Mouse (Mus musculus): ENCODE measurements around the gene Rln1.

Rln1 gene

GRCm38 (mm10) chr19:29334068-29334745 lies at the start of gene Rln1:
Gene Rln1, minus strand, starts transcription at chr19:29334670.
- no peak for DNase-seq (ENCODE audit: low read depth)

DNA sequence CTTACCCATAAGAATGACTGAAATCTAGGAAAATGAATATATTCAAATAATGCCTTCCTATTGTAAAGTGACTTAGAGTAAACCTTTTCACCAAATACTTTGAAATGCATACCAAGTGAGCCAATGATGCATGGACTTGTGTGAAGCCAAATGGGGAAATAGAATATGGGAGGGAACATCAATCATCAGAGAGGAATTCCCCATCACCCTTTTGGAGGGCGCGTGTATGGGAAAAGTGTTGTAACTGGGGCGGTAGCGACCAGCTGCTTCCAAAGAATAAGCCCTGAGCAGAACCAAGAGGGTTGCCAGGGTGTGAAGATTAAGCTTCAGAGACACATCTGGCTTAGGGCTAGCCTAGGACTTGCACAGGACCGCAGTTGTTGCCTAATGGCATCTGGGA lies 48.9 kb upstream of the Rln1 start:
- no peak for DNase-seq (ENCODE audit: low read depth)

GRCm38 (mm10) chr19:29379839-29380603 lies 45.6 kb upstream of the Rln1 start:
- no peak for DNase-seq (ENCODE audit: low read depth)

DNA sequence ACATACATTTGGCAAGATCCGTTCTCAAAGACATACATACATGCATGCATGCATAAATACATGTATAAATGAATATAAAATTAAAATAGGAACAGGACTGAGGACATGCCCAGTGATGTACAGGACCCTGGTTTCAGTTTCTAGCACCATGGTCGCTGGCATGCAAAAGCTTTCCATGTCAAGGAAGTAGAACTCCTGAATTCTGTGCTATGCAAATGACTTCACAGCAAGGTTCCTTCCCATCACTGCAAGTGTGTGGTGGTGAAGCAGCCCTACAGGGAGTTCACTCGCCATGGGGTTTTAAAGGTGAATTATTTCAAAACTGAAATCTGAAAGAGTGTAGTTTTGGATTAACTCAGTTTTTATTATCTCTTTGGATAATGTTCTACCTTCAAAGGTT lies 41.9 kb upstream of the Rln1 start:
- no peak for DNase-seq (ENCODE audit: low read depth)

DNA sequence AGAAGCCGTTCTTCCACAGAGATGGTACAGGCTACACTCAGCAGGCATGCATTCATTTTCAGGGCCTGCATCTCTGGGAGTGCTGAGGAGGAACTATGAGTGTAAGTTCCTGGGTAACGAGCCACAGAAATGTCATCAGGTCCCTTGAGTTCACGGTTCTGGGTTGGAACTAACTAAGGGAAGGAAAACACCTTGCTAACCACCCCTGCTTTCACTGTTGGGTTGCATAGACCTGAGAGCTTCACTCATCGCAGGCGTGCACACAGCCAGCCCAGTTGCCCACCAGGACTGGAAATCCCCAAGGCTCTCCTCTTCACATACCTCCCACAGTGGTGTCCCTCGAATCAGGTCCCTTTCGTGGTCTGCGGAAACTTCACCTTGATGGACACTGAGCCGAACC lies 40.5 kb upstream of the Rln1 start:
- peak; percentile 48 for DNase-seq (ENCODE audit: low read depth)

DNA sequence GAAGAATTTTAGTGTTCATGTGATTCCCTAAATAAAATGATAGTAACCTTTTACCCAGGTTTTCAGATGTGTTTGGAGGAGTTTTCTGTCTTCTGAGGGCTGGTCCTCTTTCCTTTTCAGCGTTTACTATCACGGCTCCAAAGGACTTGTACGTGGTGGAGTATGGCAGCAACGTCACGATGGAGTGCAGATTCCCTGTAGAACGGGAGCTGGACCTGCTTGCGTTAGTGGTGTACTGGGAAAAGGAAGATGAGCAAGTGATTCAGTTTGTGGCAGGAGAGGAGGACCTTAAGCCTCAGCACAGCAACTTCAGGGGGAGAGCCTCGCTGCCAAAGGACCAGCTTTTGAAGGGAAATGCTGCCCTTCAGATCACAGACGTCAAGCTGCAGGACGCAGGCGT lies 39.0 kb upstream of the Rln1 start:
- no peak for DNase-seq (ENCODE audit: low read depth)

- peak; percentile 42 for DNase-seq (ENCODE audit: low read depth)
Measured at GRCm38 (mm10) chr19:29372621-29373020, 38.2 kb upstream of the Rln1 start.

DNA sequence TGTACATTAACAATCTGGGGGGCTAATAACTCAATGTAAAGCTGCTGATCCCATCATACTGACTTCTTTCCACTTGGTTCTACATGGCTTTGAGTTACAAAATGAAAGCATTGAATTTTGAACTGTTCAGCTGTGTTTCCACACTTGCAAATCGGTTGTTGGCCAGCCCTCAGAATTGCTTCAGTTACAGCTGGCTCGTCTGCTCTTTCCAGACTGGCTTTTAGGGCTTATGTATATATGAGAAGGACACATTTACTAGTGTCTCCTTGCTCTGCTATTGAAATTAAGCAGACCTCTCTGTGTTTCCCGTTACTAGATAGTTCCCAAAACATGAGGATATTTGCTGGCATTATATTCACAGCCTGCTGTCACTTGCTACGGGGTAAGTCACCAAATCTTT lies 37.7 kb upstream of the Rln1 start:
- no peak for DNase-seq (ENCODE audit: low read depth)

GRCm38 (mm10) chr19:29371284-29372081 lies 37.0 kb upstream of the Rln1 start:
- DNase-seq (ENCODE audit: low read depth) = peak; percentile 81

DNA sequence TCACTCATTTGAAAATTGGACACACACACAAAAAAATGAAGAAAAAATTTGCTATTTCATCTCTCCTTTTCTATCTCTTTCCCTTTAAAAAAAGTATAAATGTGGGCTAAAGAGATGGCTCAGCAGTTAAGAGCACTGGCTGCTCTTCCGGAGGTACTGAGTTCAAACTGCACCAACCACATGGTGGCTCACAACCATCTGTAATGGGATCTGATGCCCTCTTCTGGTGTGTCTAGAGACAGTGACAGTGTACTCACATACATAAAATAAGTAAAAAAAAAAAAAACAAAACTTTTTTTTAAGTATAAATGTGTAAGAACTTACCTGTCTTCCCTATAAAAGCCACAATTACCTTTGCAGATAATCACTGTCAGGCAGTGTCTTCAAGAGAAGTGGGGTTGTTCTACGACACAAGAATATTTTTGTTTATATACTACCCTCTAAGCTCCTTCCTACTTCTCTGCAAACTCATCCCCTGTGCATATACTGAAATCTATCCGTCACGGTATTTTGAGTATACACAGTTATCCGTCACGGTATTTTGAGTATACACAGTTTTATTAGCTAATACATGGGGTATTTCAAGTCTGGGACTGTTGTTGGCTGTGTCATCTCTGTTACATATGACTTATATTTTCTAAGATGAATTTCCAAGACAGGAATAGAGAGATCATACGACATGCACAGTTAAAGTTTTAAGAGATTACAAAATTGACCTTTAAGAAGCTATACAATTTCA lies 36.2 kb upstream of the Rln1 start:
- peak; percentile 47 for DNase-seq (ENCODE audit: low read depth)

DNA sequence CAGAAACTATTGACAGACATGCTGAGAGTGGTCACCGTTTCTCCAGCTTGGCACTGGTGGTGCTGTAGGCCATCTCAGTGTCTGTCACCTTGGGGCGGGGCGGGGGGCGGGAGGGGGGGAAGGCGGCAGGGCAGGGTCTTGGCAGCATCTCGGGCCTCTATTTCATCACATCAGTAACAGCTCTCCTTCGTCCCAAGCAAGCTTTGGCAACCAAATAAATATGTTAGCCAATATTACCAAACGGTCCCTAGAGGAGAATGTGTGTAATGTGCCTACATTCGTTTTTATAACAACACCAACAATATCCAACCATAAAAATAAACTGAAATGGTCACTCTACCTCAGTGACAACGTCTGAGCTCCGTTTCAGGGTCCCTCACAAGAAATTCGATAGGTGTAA lies 35.6 kb upstream of the Rln1 start:
- peak; percentile 56 for DNase-seq (ENCODE audit: low read depth)

- DNase-seq (ENCODE audit: low read depth) = peak; percentile 71
Measured at GRCm38 (mm10) chr19:29368671-29369309, 34.3 kb upstream of the Rln1 start.

DNA sequence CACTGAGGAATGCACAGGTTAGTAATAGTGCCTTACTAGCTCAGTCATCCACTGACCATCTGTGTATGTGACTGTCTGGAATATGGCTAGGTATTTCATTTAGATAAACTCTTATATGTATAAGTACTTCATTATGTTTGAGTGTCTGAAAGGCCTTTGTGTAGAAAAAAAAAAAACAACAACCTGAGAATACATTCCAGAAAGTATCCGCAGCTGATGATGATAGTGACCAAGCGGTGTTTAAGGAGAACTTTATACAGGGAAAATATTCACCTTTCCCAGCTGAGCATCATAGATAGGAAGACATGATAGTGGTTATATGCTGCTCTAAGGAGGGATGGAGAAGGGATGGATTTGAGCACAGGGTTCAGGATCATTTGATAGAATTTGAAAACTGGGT lies 33.6 kb upstream of the Rln1 start:
- peak; percentile 50 for DNase-seq (ENCODE audit: low read depth)

GRCm38 (mm10) chr19:29366969-29367622 lies 32.6 kb upstream of the Rln1 start, which contains the start of the genes Plgrkt and Cd274:
Gene Plgrkt, minus strand, starts transcription at chr19:29367390.
Gene Cd274, plus strand, starts transcription at chr19:29367455.
- DNase-seq (ENCODE audit: low read depth) = peak; percentile 98

GRCm38 (mm10) chr19:29366226-29366968 lies 31.9 kb upstream of the Rln1 start:
- peak; percentile 58 for DNase-seq (ENCODE audit: low read depth)

DNA sequence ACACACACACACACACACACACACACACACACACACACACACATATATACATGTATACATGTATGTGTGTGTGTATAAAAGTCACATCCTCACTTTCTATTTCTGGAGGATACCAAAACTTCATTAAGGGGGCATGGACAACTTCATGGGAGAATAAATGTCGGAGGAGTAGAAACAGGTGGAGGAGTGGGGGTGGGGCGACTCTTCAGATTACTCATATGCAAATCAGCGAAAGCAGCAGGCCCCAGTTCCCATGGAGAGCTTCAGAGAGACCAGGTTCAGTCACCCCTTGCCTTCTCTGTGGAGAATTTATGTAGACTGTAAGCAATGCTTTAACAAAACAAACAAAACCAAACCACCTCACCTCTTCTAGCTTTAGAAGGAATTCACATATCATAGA lies 30.6 kb upstream of the Rln1 start:
- DNase-seq (ENCODE audit: low read depth) = peak; percentile 92

DNA sequence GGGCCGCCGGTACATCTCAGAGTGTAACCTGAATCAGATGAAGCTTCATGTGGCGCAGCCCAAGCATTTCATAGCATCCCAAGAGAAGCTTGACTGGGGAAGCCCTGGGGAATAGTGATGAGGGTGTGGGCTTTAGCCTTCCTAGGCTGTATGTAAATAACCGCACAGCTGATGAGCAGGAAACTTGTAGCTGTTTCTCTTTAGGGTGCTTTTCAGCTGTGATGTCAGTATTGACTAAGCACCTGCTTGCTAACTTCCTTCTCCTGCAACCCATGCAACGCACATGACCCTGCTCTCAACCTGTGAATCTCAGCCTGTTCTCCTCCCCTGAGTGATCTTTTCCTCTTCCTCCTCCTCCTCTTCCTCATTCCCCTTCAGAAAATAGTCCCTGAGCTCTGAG lies 29.6 kb upstream of the Rln1 start:
- peak; percentile 77 for DNase-seq (ENCODE audit: low read depth)

- no peak for DNase-seq (ENCODE audit: low read depth)
Measured at GRCm38 (mm10) chr19:29363557-29363956, 29.1 kb upstream of the Rln1 start.

DNA sequence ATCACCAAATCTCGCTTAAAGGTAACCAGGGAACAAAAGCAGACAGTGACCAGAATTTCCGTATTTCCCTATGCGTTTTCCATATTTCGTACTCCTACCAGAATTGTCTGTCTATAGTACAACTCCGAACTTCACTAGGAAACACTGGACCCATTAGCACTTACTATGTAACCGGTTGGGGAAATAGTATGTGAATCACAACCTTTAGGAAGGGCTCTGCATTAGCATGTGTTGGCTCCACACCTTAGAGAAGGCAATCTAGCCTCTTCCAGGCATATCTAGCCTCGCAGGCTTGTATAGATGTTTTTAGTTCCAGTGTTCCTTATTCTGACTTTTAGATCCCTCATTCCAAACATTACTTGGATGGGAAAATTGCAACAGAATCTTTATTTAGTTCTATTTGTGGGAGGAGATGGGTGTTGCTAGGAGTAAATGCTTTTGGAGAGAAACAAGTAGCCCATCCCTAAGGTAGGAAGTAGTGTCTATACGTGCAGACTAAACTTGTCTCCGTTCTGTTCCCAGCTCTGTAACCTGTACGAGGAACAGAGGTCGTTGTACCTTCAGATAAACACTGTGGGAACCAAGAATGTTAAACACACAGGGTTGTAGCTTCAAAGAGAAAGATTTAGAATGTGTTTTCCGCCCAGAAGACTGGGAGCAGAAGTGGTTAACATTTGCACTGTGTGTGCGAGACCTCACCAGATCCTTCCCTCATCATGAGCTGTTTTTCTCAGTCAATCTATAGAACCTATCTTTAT lies 27.9 kb upstream of the Rln1 start:
- no peak for DNase-seq (ENCODE audit: low read depth)
